Mouse (Mus musculus) thymus, postnatal 10 days (tissue): ENCODE measurements at regions not wholly inside any gene's neighbourhood (a gene's known extent, or its start where the extent isn't known, plus 50 kb on each side); places are given as distances from the start of the nearest gene placed in this dataset.

Experiments used
- DNase-seq, 2 experiments: peaks; one replicate each; pipeline ENCODE4 v3.0.0; 2021; ENCODE audit warnings: low spot score in 2 of 2

DNA sequence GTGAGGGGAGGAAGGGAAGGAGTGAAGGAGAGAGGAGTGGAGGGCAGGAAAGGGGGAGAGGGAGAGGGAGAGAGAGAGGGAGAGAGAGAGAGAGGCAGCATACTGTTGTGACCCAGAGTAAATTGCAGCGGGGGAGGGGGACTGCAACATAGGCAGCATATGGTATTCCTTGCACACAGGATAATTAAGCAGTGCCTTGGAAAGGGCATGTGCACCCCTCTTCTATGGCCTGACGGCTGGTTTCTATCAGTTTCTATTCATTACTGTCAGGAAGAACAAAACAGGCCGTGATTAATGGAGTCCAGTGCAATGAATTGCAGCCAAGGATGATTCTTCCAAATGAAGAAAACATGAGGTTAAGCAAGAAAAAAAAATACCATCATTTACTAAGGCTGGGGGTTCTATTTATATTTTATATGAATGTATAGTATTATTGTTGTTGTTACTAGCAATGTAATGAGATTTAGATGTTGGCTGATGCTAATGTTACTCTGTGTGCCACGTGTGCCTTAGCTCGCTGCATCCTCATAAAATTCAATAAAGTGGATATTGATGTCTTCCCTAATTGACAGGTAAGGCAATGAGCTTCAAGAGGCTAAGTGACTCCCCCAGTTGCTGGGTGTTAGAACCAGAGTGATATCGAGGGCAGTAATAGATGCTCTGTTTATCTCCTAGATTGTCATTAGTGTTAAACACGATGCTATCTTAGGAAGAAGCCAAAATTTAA lies 181.3 kb downstream of the Gm19935 start:
- DNase-seq: no peak

DNA sequence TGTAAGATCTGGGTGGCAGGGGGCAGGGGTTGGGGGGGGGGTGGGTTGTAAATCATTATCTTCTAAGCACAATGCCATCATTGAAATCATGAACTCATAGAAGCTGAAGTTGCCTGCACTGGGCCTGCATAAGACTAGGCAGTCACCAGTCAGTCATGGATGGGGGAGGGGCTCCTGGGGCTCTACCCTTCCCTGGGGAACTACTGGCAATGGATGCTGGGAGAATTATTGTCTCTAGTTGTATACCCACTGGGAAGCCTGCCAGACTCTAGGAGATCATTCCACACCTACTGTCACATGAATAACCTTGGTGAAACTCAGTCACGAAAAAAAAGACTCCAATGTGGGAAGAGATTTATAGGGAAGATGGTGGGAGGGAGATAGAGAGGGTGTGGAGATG lies 186.4 kb downstream of the Gm19935 start:
- no peak for DNase-seq

DNA sequence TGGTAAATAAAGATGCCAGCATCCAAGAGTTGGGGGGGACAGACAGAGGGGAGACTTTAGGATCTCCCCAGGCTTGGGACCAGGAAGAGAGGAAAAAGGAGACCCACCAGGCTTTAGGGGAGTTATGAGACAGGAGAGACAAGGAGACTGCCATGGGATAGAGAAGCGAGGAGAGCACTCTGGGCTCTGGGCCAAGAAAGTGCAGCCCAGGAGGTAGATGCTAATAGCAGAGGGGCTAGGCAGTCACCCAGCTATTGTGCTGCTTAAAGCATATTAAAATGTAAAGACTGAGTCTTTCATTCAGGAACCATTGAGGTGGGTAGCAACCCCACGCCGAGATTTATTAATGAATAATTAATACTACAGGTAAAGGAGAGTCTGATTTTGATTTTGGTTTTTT lies 208.8 kb downstream of the Gm19935 start:
- no peak for DNase-seq

DNA sequence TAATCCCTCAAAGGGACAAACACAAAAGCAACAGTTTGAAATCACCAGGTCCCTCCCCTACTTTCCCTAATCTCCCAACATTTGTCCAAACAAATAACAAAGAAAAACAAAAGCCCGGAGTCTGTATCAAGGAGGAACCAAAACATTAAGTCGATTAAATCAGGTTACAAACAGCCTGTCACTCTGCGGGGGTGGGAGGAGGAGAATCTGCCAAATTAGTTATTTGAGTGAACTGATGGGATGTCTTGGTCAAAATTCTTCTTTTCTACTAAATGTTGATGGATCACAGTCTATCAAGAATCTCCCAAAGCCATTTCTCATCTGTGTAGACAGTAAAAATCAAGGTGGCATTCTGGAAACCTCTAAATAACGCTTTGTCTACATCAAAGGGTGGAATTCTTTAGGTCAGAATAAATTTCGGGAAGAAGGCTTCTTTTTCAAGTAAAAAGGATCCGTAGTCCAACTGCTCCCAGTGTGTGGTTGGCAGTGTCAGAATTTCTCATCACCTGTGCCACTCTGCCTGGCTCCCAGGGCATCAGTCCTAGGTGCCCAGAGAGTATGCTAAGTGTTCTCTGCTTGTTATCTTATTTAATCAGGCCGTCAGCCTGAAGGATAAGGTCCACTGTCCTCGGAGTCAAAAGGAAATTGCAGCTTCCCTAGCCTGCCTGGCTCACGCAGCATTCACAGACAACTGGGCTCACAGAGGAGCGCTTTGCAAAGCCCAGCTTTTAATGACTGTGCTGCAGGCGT lies 216.1 kb downstream of the Gm19935 start:
- DNase-seq: no peak

DNA sequence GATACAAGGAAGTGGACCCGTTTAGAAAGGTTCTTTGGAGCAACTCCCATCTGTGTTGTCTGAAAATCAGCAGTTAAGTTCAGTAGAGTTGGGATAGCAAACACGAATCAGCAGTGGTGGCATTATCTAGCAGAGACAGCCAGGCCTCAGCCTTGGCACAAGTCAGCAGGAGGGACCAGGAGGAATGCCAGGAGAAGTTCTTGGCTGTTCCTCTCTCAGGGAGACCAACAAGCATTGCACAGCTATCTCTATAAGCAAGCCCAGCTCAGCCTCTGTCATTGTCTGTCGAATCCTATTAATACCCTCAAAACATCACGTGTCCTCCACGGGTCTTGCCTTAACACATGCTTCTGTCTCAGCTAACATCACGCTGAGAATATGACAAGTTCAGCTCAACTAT lies 219.8 kb downstream of the Gm19935 start:
- DNase-seq: no peak

DNA sequence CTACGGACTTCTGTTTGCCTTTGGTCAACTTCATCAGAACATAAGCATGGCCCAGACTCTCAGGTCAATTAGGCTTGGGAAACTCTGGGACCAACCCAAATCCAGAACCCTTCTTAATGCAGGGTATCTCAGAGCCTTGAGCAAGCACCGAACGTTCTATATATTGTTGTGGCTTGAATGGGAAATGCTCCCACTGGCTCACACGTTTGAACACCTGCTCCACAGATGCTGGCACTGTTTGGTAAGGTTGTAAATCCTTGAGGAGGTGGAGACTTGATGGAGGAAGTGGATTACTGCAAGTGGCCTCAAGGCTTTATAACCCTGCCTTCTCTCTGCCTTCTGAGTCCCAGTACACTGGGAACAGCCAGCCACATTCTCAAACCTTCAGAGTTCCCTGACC lies 231.3 kb upstream of the Tox3 start:
- no peak for DNase-seq

DNA sequence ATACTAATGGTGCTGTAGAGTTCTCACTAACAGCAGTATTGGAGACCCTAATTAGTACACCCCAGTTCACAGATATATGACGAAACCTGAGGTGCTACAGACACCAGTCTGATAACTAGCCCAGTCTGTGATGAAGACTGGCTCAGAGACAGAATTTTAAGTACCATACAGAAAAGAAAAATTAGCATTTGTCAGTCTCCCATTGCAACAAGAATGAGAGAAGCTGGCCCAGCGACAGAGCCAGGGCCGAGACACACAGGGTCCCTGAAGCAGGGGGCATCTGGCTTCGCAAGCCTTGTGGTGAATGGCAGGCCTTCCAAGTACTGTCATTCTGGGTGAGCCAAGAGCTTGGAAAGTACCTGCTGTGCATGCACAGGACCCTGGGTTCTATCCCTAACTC lies 228.8 kb upstream of the Tox3 start:
- no peak for DNase-seq

DNA sequence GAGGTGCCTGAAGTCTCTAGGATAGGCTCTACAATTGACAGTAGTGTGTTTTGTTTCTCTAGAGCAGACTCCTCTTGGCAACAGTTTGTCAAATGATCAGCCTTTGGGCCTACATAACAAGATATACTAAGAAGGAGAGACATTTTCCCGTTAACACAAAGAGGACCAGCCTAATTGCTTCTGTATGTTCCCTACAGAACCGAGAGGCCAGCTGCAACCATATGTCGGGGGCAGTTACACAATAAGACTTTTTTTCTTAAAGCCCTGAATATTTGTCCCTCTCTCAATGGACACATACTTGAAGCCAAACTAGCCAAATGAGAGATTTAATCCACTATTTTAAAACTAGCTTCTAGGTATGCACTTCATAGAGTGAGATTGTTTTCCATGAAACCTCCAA lies 226.5 kb upstream of the Tox3 start:
- no peak for DNase-seq

DNA sequence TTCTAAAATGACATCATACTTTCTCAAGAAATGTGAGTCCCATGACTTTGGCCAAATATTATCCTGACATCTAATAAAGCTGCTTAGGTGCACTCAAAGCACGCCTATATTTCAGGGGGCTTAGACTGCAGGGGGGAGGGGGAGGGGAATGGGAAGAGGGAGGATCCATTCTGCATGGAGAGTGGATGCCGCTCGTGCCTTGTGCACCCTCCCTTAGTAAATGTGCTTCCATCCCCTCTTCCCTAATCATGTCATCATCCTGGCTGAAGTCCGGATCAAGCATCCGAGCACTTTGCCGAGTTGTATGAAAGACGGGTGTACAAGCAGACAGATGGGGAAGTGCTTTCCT lies 207.9 kb upstream of the Tox3 start:
- DNase-seq: no peak

DNA sequence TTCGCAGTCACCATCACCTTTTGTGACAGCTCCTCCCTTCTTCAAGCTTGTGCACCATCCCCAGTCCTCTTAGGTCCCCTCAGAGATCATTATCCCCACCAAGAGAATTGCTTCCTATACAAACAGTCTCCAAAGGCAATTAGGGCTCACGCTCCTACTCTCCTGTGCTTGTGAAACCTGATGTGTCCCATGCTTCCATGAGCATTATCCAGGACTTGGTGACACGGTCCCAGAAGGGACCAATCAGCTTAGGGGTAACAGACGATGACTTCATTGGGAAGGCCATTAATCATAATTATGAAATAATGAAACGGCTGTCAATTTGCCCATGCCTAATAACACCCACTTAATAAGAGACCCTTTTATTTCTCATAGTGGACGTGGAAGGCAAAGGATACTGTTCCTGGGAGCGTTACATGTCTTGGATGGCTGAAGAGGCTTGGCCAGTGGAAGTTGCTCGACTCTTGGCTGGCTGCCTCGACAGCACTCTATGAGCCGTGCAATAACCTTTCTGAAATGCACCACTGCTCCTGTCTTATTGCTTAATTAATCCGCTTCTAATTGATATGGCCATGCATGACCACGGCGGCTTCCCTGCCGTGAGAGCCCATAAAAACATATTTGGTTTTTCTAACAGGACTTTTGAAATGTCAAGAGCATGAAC lies 207.4 kb upstream of the Tox3 start:
- no peak for DNase-seq

DNA sequence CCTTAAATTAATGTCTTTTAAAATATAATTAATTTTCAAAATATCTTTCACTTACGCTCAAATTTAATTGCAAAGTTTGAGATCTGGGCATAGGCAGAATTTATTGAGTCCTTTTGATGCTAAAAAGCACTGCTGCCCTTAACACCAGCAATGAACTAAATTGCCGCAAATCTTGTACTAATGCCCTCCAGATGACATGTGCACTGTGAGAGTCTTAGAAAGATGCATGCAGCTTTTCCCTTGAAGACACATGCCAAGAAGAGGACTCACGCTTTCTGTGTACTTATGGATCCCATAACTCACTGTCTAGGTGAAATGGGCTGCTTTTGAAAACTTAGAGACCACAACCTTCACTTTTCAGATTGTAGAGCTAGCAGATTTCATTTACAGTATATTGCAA lies 199.1 kb upstream of the Tox3 start:
- DNase-seq: no peak

DNA sequence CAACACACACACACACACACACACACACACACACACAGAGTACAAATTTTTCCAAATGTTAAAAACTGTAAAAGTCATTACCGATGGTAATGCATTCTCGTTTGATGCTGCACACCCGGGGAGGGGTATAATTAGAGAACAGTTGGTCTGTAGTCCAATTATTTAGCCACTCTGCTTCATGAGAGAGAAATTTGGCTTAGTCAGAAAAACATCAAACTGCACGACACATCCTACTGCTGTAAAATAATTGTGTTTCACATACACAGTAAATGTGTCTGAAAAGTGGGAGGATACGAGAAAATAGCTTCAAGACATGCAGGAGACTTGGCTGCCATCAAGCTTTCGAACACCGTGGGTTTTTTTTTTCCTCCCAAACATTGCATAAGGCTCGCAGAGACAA lies 194.5 kb upstream of the Tox3 start:
- no peak for DNase-seq

DNA sequence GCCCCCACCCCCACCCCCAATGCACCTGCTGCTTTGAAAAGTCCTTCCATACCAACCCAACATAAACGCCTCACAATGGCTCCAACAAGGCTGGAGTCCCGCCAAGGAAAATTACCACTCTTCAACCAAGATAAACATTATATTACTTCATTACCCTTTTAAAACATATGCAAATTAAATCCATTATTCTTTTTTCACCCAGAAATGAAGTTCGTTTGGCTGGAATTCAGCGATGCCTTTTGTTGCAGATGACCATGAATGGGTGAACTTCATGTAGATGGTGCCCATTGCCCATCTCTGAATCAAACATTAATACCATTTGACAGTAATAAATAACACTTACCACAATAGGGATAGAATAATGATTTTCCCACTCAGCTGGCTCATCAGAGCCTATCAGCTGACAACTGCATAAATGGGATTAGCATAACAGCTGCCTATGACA lies 188.1 kb upstream of the Tox3 start:
- no peak for DNase-seq

DNA sequence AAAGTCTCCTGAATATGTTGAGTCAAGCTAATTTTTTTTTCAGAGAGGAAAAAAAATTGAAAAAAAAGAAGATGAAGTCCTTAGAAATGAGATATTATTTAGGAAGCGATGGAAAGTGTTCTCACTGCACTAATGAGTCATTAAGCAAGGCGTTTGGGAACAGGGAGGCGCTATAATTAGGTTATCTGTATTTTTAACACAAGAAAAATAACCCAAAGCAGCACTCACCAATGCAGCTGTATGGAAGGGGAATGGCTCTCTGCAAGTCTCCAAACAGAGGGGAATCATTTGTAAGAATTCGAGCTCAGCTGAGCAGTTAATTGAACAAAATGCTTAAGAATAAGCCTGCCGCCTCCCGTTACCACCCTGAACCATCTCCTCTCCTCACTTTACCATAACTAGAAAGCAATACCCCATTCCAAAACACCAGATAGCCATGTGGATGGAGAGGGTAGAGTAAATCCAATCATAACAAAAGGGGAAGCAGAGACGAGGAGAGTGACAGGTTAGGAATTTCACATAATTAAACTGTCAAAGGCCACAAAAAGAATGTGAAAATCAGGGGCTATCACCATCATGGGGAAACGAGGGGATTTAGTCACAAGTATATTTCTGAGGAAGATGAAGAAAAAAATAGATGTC lies 187.5 kb upstream of the Tox3 start:
- DNase-seq: no peak

DNA sequence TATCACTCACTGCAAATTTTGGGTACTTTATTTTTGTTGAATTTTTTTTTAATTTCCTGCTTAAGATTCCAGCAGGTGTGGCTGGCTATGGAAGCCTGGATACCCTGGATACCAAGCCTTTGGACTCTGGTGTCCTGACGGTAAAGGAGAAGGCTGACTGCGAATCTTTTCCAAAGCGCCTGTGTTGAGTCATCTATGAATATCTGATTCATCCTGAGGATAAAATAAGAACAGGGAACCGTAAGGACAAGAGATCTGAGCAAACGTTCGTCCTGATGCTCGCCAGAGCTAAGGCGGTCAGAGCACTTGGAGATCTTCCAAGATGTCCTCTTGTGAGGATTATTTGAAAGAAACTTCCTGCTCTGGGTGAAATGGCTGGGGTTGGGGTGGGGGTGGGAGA lies 173.2 kb upstream of the Tox3 start:
- DNase-seq: no peak

DNA sequence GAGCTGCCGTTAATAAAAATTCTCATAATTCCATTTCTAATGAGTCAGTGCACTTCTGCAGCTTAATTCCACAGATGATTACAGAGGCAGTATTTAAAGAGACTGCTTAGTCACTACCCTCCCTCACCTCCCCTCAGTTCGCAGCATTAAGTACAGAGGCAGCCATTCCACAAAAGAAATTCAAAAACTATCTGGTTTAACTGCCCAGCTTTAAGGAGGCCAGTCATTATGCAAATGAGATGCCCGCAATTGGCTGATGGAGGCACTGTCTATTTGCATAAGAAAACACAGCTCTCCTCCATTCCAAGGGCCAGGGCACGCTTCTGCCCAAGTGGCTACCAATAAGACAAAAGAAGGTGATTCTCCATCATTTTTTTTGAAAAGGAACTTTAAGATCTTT lies 172.0 kb upstream of the Tox3 start:
- no peak for DNase-seq

DNA sequence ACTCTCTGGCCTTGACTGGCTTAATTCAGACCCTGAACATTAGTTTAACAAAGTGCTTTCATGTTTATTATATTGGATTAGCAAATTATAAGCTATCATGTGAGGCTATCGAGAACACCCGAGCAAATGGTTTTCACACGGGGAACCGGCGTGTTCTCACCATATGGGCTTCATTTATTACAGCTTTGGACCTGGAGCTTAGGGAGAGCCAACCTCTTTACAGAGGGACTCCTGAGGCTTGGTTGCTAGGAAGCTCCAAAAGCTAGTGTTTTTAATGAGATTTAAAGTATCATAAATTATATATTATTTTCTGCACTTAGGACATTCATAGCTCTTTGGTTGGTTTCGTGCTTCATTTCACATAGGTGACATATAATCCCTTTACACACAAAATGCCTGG lies 171.4 kb upstream of the Tox3 start:
- no peak for DNase-seq

DNA sequence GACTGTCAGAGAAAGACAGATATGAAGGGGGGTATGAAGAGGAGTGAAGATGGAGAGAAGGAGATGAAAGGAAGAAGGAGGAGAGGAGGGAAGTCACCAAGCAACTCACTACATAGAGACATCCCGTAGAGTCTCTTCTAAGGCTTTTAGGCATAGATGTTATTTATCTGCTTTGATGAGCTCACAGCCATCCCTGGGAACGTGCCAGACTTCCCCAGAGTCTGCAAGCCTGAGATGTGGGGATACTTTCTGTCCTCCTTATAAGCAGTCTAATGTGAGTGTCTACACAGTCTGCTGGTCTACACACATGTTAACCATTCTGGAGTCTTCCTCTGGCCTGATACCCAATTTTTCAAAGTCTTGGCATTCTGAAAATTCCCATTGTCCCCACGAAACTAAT lies 166.0 kb upstream of the Tox3 start:
- DNase-seq: no peak

DNA sequence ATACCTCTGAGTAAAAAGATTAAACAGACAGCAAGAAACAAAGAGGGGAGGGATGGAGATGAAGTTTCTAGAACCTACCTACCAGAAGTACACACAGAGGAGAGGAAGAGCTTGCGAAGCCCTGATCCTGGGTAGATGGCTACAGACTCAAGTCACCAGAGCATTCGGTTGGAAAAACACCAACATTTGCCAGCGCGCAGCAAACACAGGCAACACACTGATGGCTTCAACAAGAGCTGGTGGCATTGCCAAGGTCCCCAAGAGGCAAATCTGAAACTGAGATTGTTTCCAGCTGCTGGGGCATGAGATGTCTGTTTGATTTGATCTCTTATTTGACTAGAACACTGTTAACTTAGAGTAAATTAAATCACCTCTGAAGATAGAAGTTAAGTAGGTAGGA lies 165.5 kb upstream of the Tox3 start:
- DNase-seq: no peak

DNA sequence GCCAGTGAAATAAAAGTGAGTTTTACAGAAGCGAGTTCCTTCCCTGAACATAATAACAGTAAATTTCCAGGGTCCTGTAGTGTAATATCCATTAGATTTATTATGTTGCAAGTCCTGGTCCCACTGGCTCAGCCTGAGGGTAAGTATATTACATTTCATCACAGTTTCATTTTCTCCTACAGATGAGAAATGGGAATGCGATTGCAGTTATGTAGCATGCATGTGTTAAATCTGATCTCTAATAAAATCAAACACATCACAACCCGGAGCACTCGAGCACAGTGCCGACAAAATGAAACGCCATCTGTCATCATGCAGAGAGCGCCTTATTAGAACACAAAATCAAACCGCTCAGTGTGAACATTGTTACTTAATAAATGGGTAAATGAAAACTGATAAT lies 165.0 kb upstream of the Tox3 start:
- no peak for DNase-seq

DNA sequence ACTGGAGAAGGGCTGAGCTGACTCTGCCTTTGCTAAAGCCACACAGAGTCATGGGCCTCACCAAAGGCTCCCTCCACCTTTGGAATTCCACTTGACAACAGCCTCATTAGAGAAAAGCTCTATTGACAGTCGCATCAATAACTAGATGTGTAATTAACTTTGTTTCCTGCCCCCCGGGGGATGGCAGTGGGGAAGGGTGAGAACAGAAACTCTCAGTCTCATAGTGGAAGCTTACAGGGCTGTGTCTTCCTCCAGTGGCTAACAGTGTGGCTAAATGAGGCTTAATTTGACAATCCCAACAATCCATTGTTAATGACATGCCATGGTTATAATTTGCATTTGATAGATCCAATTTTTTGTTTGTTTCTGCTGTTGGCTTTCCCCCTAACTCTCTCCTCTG lies 164.5 kb upstream of the Tox3 start:
- DNase-seq: no peak

DNA sequence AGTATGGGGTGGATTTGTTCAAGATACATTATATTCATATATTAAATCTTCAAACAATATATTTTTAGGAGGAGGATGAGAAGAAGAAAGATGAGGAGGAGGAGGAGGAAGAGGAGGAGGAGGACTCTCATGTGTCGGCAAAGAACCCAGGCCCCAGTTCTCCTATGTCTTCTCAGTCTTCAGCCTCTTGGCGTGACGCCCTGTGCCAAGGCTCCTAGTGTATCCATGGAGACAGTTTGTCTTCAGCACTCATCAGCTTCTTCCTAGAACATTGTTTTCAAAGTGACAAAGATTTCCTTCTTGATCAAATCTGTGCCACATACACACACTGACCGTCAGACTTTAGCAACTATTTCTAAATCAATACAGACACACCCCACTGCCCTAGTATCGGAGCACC lies 156.4 kb upstream of the Tox3 start:
- no peak for DNase-seq

DNA sequence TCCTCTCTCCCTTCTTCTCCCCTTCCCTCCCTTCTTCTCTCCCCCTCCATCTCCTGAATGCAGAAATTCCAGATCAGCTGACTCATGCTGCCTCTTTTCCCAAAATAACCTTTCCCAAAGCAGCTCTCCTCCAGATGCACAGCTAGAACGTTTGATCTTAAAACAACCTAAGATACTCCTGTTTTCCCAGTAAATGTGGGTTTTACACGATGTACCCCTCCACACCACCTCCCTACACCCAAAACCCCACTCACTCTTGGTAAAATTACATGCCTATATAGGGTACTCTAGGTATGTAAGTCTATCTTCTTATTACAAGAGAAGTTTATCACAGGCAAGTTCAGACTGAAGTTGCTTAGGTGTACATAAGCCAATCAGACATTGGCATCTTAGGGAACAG lies 155.2 kb upstream of the Tox3 start:
- DNase-seq: no peak
